Mouse (Mus musculus) ES-E14 (cell line): ENCODE data around the gene Plekhs1. TPM values are rescaled to one million over a fixed set of nuclear protein-coding genes. Genes with fewer than 3 reads are reported as not detected.

Experiments used
- DNase-seq: peaks from one replicate; pipeline ENCODE4 v3.0.0-alpha.2; 2013; ENCODE audit warnings: low read depth, low spot score
- H3K27ac ChIP-seq: 2 replicates; pipeline ENCODE4 v1.5.1; 2012; ENCODE audit warnings: low read depth, mild to moderate bottlenecking, low read length, moderate library complexity, mixed read lengths; ENCODE audit not compliant: poor library complexity, insufficient read depth, severe bottlenecking
- H3K36me3 ChIP-seq: 2 replicates; pipeline ENCODE4 v1.6.1; 2012; ENCODE audit warnings: mild to moderate bottlenecking, low read length, moderate library complexity, mixed read lengths; ENCODE audit not compliant: control insufficient read depth, poor library complexity, insufficient read depth, severe bottlenecking
- H3K4me1 ChIP-seq, 2 experiments: fragments of 150-350 bp in 1 of 2; sonication (generic) in 1 of 2; 2 replicates each; pipeline ENCODE4 v1.6.1; 2012; ENCODE audit warnings: low read length in 2 of 2, mild to moderate bottlenecking in 1 of 2, mixed read lengths in 1 of 2; ENCODE audit not compliant: control insufficient read depth in 2 of 2, insufficient read depth in 2 of 2, poor library complexity in 1 of 2
- H3K4me3 ChIP-seq, 2 experiments: fragments of 150-350 bp in 1 of 2; sonication (generic) in 1 of 2; 2 replicates each; pipeline ENCODE4 v1.5.1; 2012; ENCODE audit warnings: low read length in 2 of 2, low read depth in 1 of 2, mild to moderate bottlenecking in 1 of 2, mixed read lengths in 1 of 2; ENCODE audit not compliant: insufficient read depth in 1 of 2, poor library complexity in 1 of 2, severe bottlenecking in 1 of 2
- H3K9ac ChIP-seq: 2 replicates; pipeline ENCODE4 v1.6.1; 2012; ENCODE audit warnings: low read depth, mild to moderate bottlenecking, low read length, mixed read lengths; ENCODE audit not compliant: poor library complexity, insufficient read depth, severe bottlenecking
- H3K9me3 ChIP-seq: fragments of 150-350 bp; sonication (generic); 2 replicates; pipeline ENCODE4 v1.6.1; 2012; ENCODE audit warnings: low read depth, mild to moderate bottlenecking, low read length; ENCODE audit not compliant: control insufficient read depth, insufficient read depth
- CHD2 ChIP-seq: IDR thresholded peaks from 2 replicates; pipeline ENCODE4 v1.6.1; 2014; ENCODE audit warnings: mild to moderate bottlenecking, low read depth, low read length, inconsistent platforms
- HCFC1 ChIP-seq: IDR thresholded peaks from 2 replicates; pipeline ENCODE4 v1.6.1; 2012; ENCODE audit warnings: low read length, inconsistent platforms, borderline replicate concordance; ENCODE audit not compliant: insufficient read depth
- MAFK ChIP-seq: IDR thresholded peaks from 2 replicates; pipeline ENCODE4 v1.6.1; 2014; ENCODE audit warnings: mild to moderate bottlenecking, low read depth, low read length, inconsistent platforms; ENCODE audit not compliant: insufficient read depth
- ZC3H11A ChIP-seq: IDR thresholded peaks from 2 replicates; pipeline ENCODE4 v1.6.1; 2012; ENCODE audit warnings: low read depth, mild to moderate bottlenecking, inconsistent platforms, low read length, borderline replicate concordance
- ZNF384 ChIP-seq: IDR thresholded peaks from 2 replicates; pipeline ENCODE4 v1.6.1; 2012; ENCODE audit warnings: low read depth, low read length, inconsistent platforms
- in situ Hi-C, 2 experiments: fragments of 600-800 bp; cut with MboI; formaldehyde crosslinking; loops; one replicate each; pipeline ENCODE4 v1.15.1; 2025; ENCODE audit warnings: low sequenced_read_pairs in 2 of 2, inconsistent platforms in 1 of 2; ENCODE audit not compliant: unreplicated experiment in 2 of 2
- total RNA-seq: library from RNA; depleted of rRNA; stranded (reverse); fragments of 300-350 nt; gene quantifications from 2 replicates; pipeline ENCODE4 v1.2.3, GENCODE M21; 2012; rRNA removed

Plekhs1 gene
- 0.21 and 0.36 TPM in 2 replicates for total RNA-seq

GRCm38 (mm10) chr19:56461522-56462101 lies at the start of gene Plekhs1:
Gene Plekhs1, plus strand, starts transcription at chr19:56461640.
- H3K4me1 ChIP-seq = no peaks in the 10 kb centered on the region
- in situ Hi-C loops = no loop called here

GRCm38 (mm10) chr19:56418404-56418803 lies 43.0 kb upstream of the Plekhs1 start:
- in situ Hi-C loops = no loop called here
- H3K9me3 ChIP-seq = no peaks in the 10 kb centered on the region
- no peak for DNase-seq
- no peak overlapping the region for H3K9ac ChIP-seq
- no peak overlapping the region for H3K27ac ChIP-seq
- H3K36me3 ChIP-seq = no peaks in the 10 kb centered on the region
- peaks cover 0 to 6% of the 10 kb centered on the region in 2 experiments; a peak in 1 of 4 replicates for H3K4me1 ChIP-seq
- TF ChIP-seq MAFK (no peak), ZNF384 (no peak), CHD2 (no peak), ZC3H11A (no peak), HCFC1 (no peak)
- no peak overlapping the region for H3K4me3 ChIP-seq

More at GRCm38 (mm10) chr19:56461522-56462101, at the start of gene Plekhs1:
- TF ChIP-seq MAFK (no peak), ZNF384 (no peak), HCFC1 (no peak), ZC3H11A (no peak), CHD2 (no peak)
- Histone ChIP-seq H3K36me3 (no peaks in the 10 kb centered on the region), H3K27ac (no peak within 1 kb of the TSS), H3K9me3 (no peaks in the 10 kb centered on the region), H3K4me3 (no peak within 1 kb of the TSS), H3K9ac (no peak within 1 kb of the TSS)
- DNase-seq = no peak

- Histone ChIP-seq H3K27ac (no peak overlapping the region), H3K9ac (no peak overlapping the region)
These were observed 42.0 kb upstream of the Plekhs1 start for GRCm38 (mm10) chr19:56419452-56419851.

GRCm38 (mm10) chr19:56420345-56420744 lies 41.1 kb upstream of the Plekhs1 start:
- no peak overlapping the region for H3K27ac ChIP-seq
- H3K9ac ChIP-seq = no peak overlapping the region
- DNase-seq = no peak
- H3K4me3 ChIP-seq = no peak overlapping the region
- H3K36me3 ChIP-seq = no peaks in the 10 kb centered on the region
- no peaks in the 10 kb centered on the region for H3K9me3 ChIP-seq
- peaks cover 0 to 6% of the 10 kb centered on the region in 2 experiments; a peak in 1 of 4 replicates for H3K4me1 ChIP-seq
- TF ChIP-seq HCFC1 = no peak
- peak; percentile 64; the same call in 1 of the 2 replicates for TF ChIP-seq ZNF384
- in situ Hi-C loops = no loop called here

More at GRCm38 (mm10) chr19:56419452-56419851, 42.0 kb upstream of the Plekhs1 start:
- Histone ChIP-seq H3K36me3 (no peaks in the 10 kb centered on the region), H3K9me3 (no peaks in the 10 kb centered on the region), H3K4me1 (peaks cover 0 to 6% of the 10 kb centered on the region in 2 experiments; a peak in 1 of 4 replicates), H3K4me3 (no peak overlapping the region)
- in situ Hi-C loops = no loop called here
- peak; percentile 82 for DNase-seq
- no peak for TF ChIP-seq HCFC1
- TF ChIP-seq CHD2 = no peak
- no peak for TF ChIP-seq ZNF384
- TF ChIP-seq MAFK = no peak
- TF ChIP-seq ZC3H11A = no peak
